Mouse (Mus musculus): ENCODE data around the gene Hist1h3f.

- TF ChIP-seq CTCF (IDR thresholded peaks at IDR 0.05) (no peak), EP300 (IDR thresholded peaks at IDR 0.05; ENCODE audit: insufficient read depth, low read depth, low read length) (0 out of 2 replicates have a peak, but pooled peaks have one; percentile 57)
Observed at GRCm38 (mm10) chr13:23530181-23530900, 13.5 kb upstream of the Hist1h3f start.
